ENCODE assay signal across 26 mouse cellular contexts in the genomic region with DNA sequence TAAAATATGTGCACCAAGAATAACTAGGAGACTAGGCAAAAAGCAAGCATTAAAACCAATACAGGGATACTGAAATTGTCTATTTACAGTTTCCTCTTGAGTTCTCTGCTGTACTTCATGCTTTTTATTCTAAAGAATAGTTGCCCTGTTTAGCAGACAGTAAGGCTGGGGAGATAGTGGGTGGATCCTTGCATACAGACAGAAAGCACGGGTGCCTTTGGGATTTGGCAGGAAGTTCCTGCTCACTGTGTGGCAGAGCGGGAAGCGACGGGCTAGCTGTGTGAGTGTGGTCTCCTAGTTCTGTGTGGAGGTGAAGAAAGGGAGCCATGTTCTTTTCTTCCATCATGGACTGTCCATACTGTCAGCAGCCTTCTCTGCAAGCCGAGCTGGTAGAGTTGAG.
"Had no signal": no experiment of that assay in that cellular context is flagged by ENCODE, and none has a peak within 500 bp of the region (broad histone marks: within the 10 kb centered on the region; RNA-seq: fewer than 3 reads in every experiment).

No protein-coding gene starts in this region.

- ATAC-seq: hindbrain, postnatal 0 days; intestine, embryonic 16.5 days had no signal

- H3K27ac ChIP-seq: gastrocnemius, adult 2 months; heart, embryonic 10.5 days; hindbrain, embryonic 10.5 days; hindbrain, embryonic 12.5 days; hindbrain, embryonic 14.5 days; hindbrain, postnatal 0 days; kidney, embryonic 15.5 days; kidney, postnatal 0 days; left cerebral cortex, adult 2 months; limb, embryonic 12.5 days had no signal

- DNase-seq: gastrocnemius, adult 2 months; gastrocnemius, postnatal 10 days; gastrocnemius, postnatal 25 days; heart, adult 18-20 months; heart, postnatal 10 days; heart, postnatal 4 days; kidney, adult 11 months; kidney, adult 2 months; kidney, adult 9 months; kidney, postnatal 14 days; kidney, postnatal 36 days; layer of hippocampus, adult 9-11 months; layer of hippocampus, postnatal 36 days; liver had no signal

- H3K4me1 ChIP-seq: kidney, embryonic 15.5 days had no signal

- H3K4me3 ChIP-seq: gastrocnemius, adult 2 months; heart, embryonic 10.5 days; heart, embryonic 12.5 days; hindbrain, embryonic 10.5 days; hindbrain, embryonic 12.5 days; kidney, embryonic 15.5 days; left cerebral cortex, adult 2 months; limb, embryonic 10.5 days; limb, embryonic 12.5 days had no signal

- H3K27me3 ChIP-seq: heart, embryonic 12.5 days; hindbrain, embryonic 12.5 days; kidney, embryonic 15.5 days; limb, embryonic 12.5 days had no signal
